Mouse (Mus musculus) liver, postnatal 0 days (tissue): Measurements from ENCODE around the gene Gm13043. TPM values are rescaled to one million over a fixed set of nuclear protein-coding genes. Genes with fewer than 3 reads are reported as not detected.
"Not testable (repeated sequence)": the region's sequence is repeated elsewhere in the genome, so short reads cannot be mapped to it uniquely, and the experiment has no call there.

Experiments
- ATAC-seq: fragments of 200-750 bp; cut with Nextera tagmentation; 2 replicates; pipeline ENCODE4 v1.8.0; 2017; ENCODE audit warnings: mild to moderate bottlenecking, moderate library complexity
- DNase-seq: peaks from one replicate; pipeline ENCODE4 v3.0.0-alpha.2; 2016
- H3K27ac ChIP-seq: fragments of 300-500 bp; sonication (generic); 2 replicates; pipeline ENCODE4 v1.5.1; 2014; ENCODE audit warnings: antibody characterized with exemption, moderate library complexity, mild to moderate bottlenecking, low read depth
- H3K27me3 ChIP-seq: fragments of 300-500 bp; sonication (generic); 2 replicates; pipeline ENCODE4 v1.6.1; 2014; ENCODE audit warnings: low read length, control low read depth, mixed read lengths; ENCODE audit not compliant: insufficient read depth
- H3K36me3 ChIP-seq: fragments of 300-500 bp; sonication (generic); replicated peaks from 2 replicates; pipeline ENCODE4 v1.6.1; 2014; ENCODE audit warnings: mild to moderate bottlenecking, control low read depth, low read length, moderate library complexity, mixed read lengths; ENCODE audit not compliant: insufficient read depth
- H3K4me1 ChIP-seq: fragments of 300-500 bp; sonication (generic); 2 replicates; pipeline ENCODE4 v1.6.1; 2014; ENCODE audit warnings: antibody characterized with exemption, mild to moderate bottlenecking, control low read depth; ENCODE audit not compliant: insufficient read depth
- H3K4me2 ChIP-seq: fragments of 300-500 bp; sonication (generic); 2 replicates; pipeline ENCODE4 v1.6.1; 2014; ENCODE audit warnings: low read depth, mild to moderate bottlenecking, low read length, moderate library complexity, mixed read lengths
- H3K4me3 ChIP-seq: fragments of 300-500 bp; sonication (generic); 2 replicates; pipeline ENCODE4 v1.5.1; 2014; ENCODE audit warnings: low read depth, low read length
- H3K9ac ChIP-seq: fragments of 300-500 bp; sonication (generic); replicated peaks from 2 replicates; pipeline ENCODE4 v1.6.1; 2014; ENCODE audit warnings: mild to moderate bottlenecking, moderate library complexity
- H3K9me3 ChIP-seq: fragments of 300-500 bp; sonication (generic); 2 replicates; pipeline ENCODE4 v1.6.1; 2016; ENCODE audit warnings: mild to moderate bottlenecking, control low read depth, low read length, mixed read lengths
- CTCF ChIP-seq: sonication (generic); IDR thresholded peaks from 2 replicates; pipeline ENCODE4 v1.5.1; 2016; ENCODE audit warnings: antibody characterized with exemption, low read depth
- EP300 ChIP-seq: IDR thresholded peaks from 2 replicates; pipeline ENCODE4 v1.6.1; 2016; ENCODE audit warnings: antibody characterized with exemption, low read depth, mild to moderate bottlenecking
- WGBS: fragments of 180-500 bp; shearing (Covaris S2); extraction: QIAGEN DNeasy Blood & Tissue Kit; methylation state at CpG from one replicate; pipeline ENCODE4 v1.1.7; 2014; ENCODE audit not compliant: insufficient replicate concordance; 5-methylcytosine and 5-hydroxymethylcytosine counted together
- polyA plus RNA-seq: library from polyadenylated mRNA; unstranded; fragments of >200 nt; fragmentation: Nextera tagmentation; extraction: Ambion mirVana; gene quantifications from 2 replicates; pipeline ENCODE4 v1.2.1, GENCODE M21; 2015

Gm13043 gene
- polyA plus RNA-seq = not detected in 2 replicates

GRCm38 (mm10) chr4:143511043-143511442 is at the start of gene Gm13043:
Gene Gm13043 (plus strand): TSS chr4:143511343.
- WGBS = 74% methylated on average over 3 of the region's 3 CpGs

GRCm38 (mm10) chr4:143535654-143536053 is 24.5 kb downstream of the Gm13043 start, which contains the start of gene Gm13040:
Gene Gm13040 (plus strand): TSS chr4:143535954.
- H3K27ac ChIP-seq, H3K4me2 ChIP-seq, ATAC-seq, H3K9ac ChIP-seq, H3K9me3 ChIP-seq, DNase-seq, H3K4me1 ChIP-seq, H3K36me3 ChIP-seq, H3K4me3 ChIP-seq, H3K27me3 ChIP-seq: not testable (repeated sequence)
- no CpG with 5 or more reads among the region's 3 CpGs for WGBS

More at GRCm38 (mm10) chr4:143511043-143511442, at the start of gene Gm13043:
- H3K4me1 ChIP-seq = no peaks in the 10 kb centered on the region
- no peak within 1 kb of the TSS for H3K4me3 ChIP-seq
- H3K4me2 ChIP-seq = no peak within 1 kb of the TSS
- H3K9ac ChIP-seq = no peak within 1 kb of the TSS
- H3K27ac ChIP-seq = no peak within 1 kb of the TSS
- no peaks in the 10 kb centered on the region for H3K27me3 ChIP-seq
- no peak for DNase-seq
- H3K36me3 ChIP-seq = no peaks in the 10 kb centered on the region
- no peaks in the 10 kb centered on the region for H3K9me3 ChIP-seq
- ATAC-seq = no peak
- TF ChIP-seq EP300 = no peak
- no peak for TF ChIP-seq CTCF

DNA sequence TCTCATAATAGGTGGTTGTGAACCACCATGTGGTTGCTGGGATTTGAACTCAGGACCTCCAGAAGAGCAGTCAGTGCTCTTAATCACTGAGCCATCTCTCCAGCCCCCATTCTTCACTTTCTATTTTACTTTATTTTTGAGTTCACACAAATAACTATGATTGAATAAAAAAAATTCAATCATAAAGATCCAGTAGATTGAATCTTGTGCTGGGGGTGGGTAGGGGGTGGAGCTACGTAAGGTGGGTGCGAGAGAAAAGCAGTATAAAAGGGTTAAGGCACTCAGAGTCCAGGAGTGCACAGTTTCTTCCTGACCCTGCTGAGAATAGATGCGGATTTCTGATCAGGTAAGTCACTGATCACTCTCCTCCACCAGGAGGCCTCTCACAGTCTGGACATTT is 40.3 kb downstream of the Gm13043 start, which contains the start of the genes BC080695 and Gm13057:
Gene BC080695, plus strand, starts transcription at position 301 of the 400 bp plus-strand sequence.
Gene Gm13057, plus strand, starts transcription at position 310 of the 400 bp plus-strand sequence.
- no CpG with 5 or more reads among the region's 3 CpGs for WGBS
- not testable (repeated sequence) for H3K4me1 ChIP-seq, H3K4me2 ChIP-seq, ATAC-seq, H3K27ac ChIP-seq, H3K4me3 ChIP-seq, H3K36me3 ChIP-seq, DNase-seq, H3K9ac ChIP-seq, H3K9me3 ChIP-seq, H3K27me3 ChIP-seq

Other genes with a start within 250 kb of the Gm13043 start
- 1.6 TPM in 2 replicates for gene Pdpn, start 211.8 kb upstream of the Gm13043 start, polyA plus RNA-seq
- gene Lrrc38, start 161.6 kb upstream of the Gm13043 start, polyA plus RNA-seq = not detected in 2 replicates
- not detected in 2 replicates for gene Pramel1, start 116.9 kb upstream of the Gm13043 start, polyA plus RNA-seq
- 2.5 and 3.3 TPM in 2 replicates for gene Pramef8, start 98.9 kb upstream of the Gm13043 start, polyA plus RNA-seq
- not detected in 2 replicates for gene Oog4, start 61.0 kb upstream of the Gm13043 start, polyA plus RNA-seq
- not detected in 2 replicates for gene Gm13040, start 24.6 kb downstream of the Gm13043 start, polyA plus RNA-seq
- not detected in 2 replicates for gene BC080695, start 40.4 kb downstream of the Gm13043 start, polyA plus RNA-seq
- gene Gm13057, start 40.4 kb downstream of the Gm13043 start, polyA plus RNA-seq = not detected in 2 replicates
- gene Gm13083, start 103.7 kb downstream of the Gm13043 start, polyA plus RNA-seq = not detected in 2 replicates
- gene Gm13088, start 145.9 kb downstream of the Gm13043 start, polyA plus RNA-seq = not detected in 2 replicates
- gene Gm13089, start 191.4 kb downstream of the Gm13043 start, polyA plus RNA-seq = not detected in 2 replicates
- gene Gm13078, start 208.1 kb downstream of the Gm13043 start, polyA plus RNA-seq = not detected in 2 replicates